Mouse (Mus musculus) forebrain, embryonic 15.5 days (tissue): Measurements from ENCODE around the gene Reln. TPM values are rescaled to one million over a fixed set of nuclear protein-coding genes. Genes with fewer than 3 reads are reported as not detected.

Experiments used
- ATAC-seq: fragments of 200-750 bp; cut with Nextera tagmentation; replicated peaks from 2 replicates; pipeline ENCODE4 v1.8.0; 2017; ENCODE audit warnings: mild to moderate bottlenecking, moderate TSS enrichment, moderate library complexity
- H3K27ac ChIP-seq: fragments of 300-500 bp; sonication (generic); replicated peaks from 2 replicates; pipeline ENCODE4 v1.5.1; 2015; ENCODE audit warnings: mild to moderate bottlenecking, inconsistent platforms
- H3K27me3 ChIP-seq: fragments of 300-500 bp; sonication (generic); 2 replicates; pipeline ENCODE4 v1.6.1; 2015; ENCODE audit warnings: inconsistent platforms
- H3K36me3 ChIP-seq: fragments of 300-500 bp; sonication (generic); 2 replicates; pipeline ENCODE4 v1.6.1; 2015; ENCODE audit warnings: mild to moderate bottlenecking, inconsistent platforms
- H3K4me1 ChIP-seq: fragments of 300-500 bp; sonication (generic); 2 replicates; pipeline ENCODE4 v1.6.1; 2015; ENCODE audit warnings: inconsistent platforms
- H3K4me2 ChIP-seq: fragments of 300-500 bp; sonication (generic); replicated peaks from 2 replicates; pipeline ENCODE4 v1.6.1; 2015; ENCODE audit warnings: mild to moderate bottlenecking, inconsistent platforms
- H3K4me3 ChIP-seq: fragments of 300-500 bp; sonication (generic); 2 replicates; pipeline ENCODE4 v1.5.1; 2015; ENCODE audit warnings: mild to moderate bottlenecking, inconsistent platforms
- H3K9ac ChIP-seq: fragments of 300-500 bp; sonication (generic); replicated peaks from 2 replicates; pipeline ENCODE4 v1.6.1; 2015; ENCODE audit warnings: mild to moderate bottlenecking, inconsistent platforms
- H3K9me3 ChIP-seq: fragments of 300-500 bp; sonication (generic); 2 replicates; pipeline ENCODE4 v1.6.1; 2016; ENCODE audit warnings: inconsistent platforms
- WGBS: fragments of 180-500 bp; shearing (Covaris S2); methylation state at CpG from one replicate; pipeline ENCODE4 v1.1.7; 2015; ENCODE audit warnings: mixed read lengths; 5-methylcytosine and 5-hydroxymethylcytosine counted together
- polyA plus RNA-seq: library from polyadenylated mRNA; unstranded; fragments of >200 nt; fragmentation: Nextera tagmentation; extraction: Ambion mirVana; gene quantifications from 2 replicates; pipeline ENCODE4 v1.2.1, GENCODE M21; 2015

Gene Reln
- polyA plus RNA-seq, 1 experiment from 2014 or later = 46.7 TPM

- no peak overlapping the region for H3K4me3 ChIP-seq
- no peak overlapping the region for H3K4me2 ChIP-seq
- no peaks in the 10 kb centered on the region for H3K9me3 ChIP-seq
- H3K36me3 ChIP-seq = no peaks in the 10 kb centered on the region
- no peaks in the 10 kb centered on the region for H3K27me3 ChIP-seq
- no peak for ATAC-seq
- H3K9ac ChIP-seq = no peak overlapping the region
- H3K27ac ChIP-seq = no peak overlapping the region
- 35% methylated on average over 6 of the region's 6 CpGs for WGBS
- H3K4me1 ChIP-seq = no peaks in the 10 kb centered on the region
These were observed 264.0 kb downstream of the Reln start for GRCm38 (mm10) chr5:22080468-22080986.

DNA sequence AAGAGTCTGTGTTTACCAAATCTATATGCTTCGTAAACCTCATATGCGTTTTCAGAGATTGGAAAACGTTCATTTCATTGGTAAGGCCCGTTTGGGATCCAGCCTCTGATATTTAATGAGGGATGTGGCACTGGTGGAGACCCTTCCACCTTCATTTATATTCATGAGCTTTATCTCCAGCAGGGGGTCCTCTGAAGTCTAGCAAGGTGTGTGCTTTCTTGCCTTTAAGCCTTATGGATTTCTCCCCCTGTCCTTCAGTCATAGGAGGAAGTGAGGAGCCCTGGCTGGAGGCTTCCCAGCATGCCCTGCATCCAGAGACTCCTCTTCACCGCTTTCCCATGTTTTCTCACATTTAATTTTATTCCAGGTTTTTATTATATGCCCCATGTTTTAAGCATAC lies 269.5 kb downstream of the Reln start:
- H3K36me3 ChIP-seq = no peaks in the 10 kb centered on the region
- H3K27ac ChIP-seq = no peak overlapping the region
- H3K9me3 ChIP-seq = no peaks in the 10 kb centered on the region
- no peaks in the 10 kb centered on the region for H3K27me3 ChIP-seq
- no peak overlapping the region for H3K4me2 ChIP-seq
- ATAC-seq = no peak
- H3K9ac ChIP-seq = no peak overlapping the region
- H3K4me1 ChIP-seq = no peaks in the 10 kb centered on the region
- 68% methylated on average over 5 of the region's 5 CpGs for WGBS
- no peak overlapping the region for H3K4me3 ChIP-seq

DNA sequence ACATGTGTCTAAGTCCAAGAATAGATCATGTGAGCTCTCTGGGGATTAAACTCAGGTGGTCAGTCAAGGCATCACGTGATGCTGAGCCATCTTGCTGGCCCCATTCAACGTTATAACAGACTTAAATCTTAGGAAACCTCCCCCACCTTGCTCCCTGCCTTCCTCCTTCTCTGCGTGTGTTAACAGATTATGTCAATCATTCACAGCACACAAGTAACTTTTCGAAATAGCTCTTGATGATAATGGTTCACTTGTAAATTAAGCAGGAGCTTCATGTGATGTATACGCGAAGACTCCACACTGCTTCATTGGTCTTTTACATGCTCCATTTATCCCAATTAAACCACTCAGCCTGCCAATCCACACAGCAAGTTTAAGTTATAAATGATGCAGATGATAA lies 271.9 kb downstream of the Reln start:
- H3K9ac ChIP-seq = no peak overlapping the region
- ATAC-seq = no peak
- WGBS = 65% methylated on average over 6 of the region's 6 CpGs
- no peaks in the 10 kb centered on the region for H3K36me3 ChIP-seq
- no peaks in the 10 kb centered on the region for H3K4me1 ChIP-seq
- no peaks in the 10 kb centered on the region for H3K27me3 ChIP-seq
- H3K27ac ChIP-seq = no peak overlapping the region
- no peak overlapping the region for H3K4me2 ChIP-seq
- no peaks in the 10 kb centered on the region for H3K9me3 ChIP-seq
- H3K4me3 ChIP-seq = no peak overlapping the region

- Histone ChIP-seq H3K9ac (no peak overlapping the region), H3K27ac (no peak overlapping the region), H3K4me3 (no peak overlapping the region), H3K4me1 (no peaks in the 10 kb centered on the region), H3K4me2 (no peak overlapping the region), H3K9me3 (no peaks in the 10 kb centered on the region), H3K36me3 (no peaks in the 10 kb centered on the region), H3K27me3 (no peaks in the 10 kb centered on the region)
- WGBS = 91% methylated on average over 6 of the region's 6 CpGs
- ATAC-seq = no peak
These were observed 285.3 kb downstream of the Reln start for GRCm38 (mm10) chr5:22059251-22059650.

- H3K27ac ChIP-seq = no peak overlapping the region
- WGBS = 77% methylated on average over 6 of the region's 6 CpGs
- no peak for ATAC-seq
- H3K36me3 ChIP-seq = no peaks in the 10 kb centered on the region
- no peak overlapping the region for H3K4me2 ChIP-seq
- no peaks in the 10 kb centered on the region for H3K4me1 ChIP-seq
- no peaks in the 10 kb centered on the region for H3K9me3 ChIP-seq
- H3K9ac ChIP-seq = no peak overlapping the region
- no peaks in the 10 kb centered on the region for H3K27me3 ChIP-seq
- H3K4me3 ChIP-seq = no peak overlapping the region
These were observed 302.7 kb downstream of the Reln start for GRCm38 (mm10) chr5:22041825-22042224.

DNA sequence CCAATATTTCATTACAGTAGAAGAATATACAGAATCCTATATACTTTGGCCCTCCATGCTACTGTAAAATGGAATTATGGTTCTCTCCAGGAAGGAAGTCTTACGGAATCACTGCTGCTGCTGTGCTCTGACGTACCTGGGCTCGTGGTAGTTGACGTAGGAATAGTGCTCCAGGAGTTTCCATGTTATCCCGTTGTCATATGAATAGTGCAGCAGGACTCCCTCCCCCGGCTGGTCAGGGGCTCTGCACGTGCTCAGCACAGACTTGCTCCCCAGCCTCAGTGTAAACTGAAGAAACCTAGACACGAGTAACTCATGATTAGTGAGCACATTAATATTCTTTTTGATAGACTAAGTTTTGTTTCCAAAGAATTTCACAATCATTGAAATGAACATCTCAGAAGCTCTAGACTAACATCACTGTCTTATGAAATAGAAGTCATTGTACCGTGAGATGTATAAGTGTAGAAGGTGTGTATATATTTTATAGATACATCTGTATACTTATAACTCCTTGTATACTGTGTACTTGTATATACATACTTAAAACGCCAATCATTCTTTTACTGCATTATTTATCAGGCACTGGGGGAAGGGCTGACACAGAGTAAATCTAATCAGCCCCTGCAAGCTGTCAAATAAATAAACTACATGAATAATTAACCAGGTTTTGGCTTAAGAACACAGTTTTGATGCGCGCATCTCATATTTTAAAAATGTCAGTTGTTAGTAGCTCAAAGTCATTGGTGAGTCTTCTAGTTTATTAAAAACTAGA lies 304.9 kb downstream of the Reln start:
- ATAC-seq = no peak
- Histone ChIP-seq H3K4me1 (no peaks in the 10 kb centered on the region), H3K9ac (no peak overlapping the region), H3K4me2 (no peak overlapping the region), H3K4me3 (no peak overlapping the region), H3K27ac (no peak overlapping the region), H3K9me3 (no peaks in the 10 kb centered on the region), H3K27me3 (no peaks in the 10 kb centered on the region), H3K36me3 (no peaks in the 10 kb centered on the region)
- WGBS = 81% methylated on average over 12 of the region's 12 CpGs

GRCm38 (mm10) chr5:22035201-22035600 lies 309.3 kb downstream of the Reln start:
- no peak for ATAC-seq
- Histone ChIP-seq H3K27ac (no peak overlapping the region), H3K36me3 (no peaks in the 10 kb centered on the region), H3K27me3 (no peaks in the 10 kb centered on the region), H3K9me3 (no peaks in the 10 kb centered on the region), H3K4me1 (no peaks in the 10 kb centered on the region), H3K4me3 (no peak overlapping the region), H3K4me2 (no peak overlapping the region), H3K9ac (no peak overlapping the region)
- WGBS = 87% methylated on average over 8 of the region's 8 CpGs

DNA sequence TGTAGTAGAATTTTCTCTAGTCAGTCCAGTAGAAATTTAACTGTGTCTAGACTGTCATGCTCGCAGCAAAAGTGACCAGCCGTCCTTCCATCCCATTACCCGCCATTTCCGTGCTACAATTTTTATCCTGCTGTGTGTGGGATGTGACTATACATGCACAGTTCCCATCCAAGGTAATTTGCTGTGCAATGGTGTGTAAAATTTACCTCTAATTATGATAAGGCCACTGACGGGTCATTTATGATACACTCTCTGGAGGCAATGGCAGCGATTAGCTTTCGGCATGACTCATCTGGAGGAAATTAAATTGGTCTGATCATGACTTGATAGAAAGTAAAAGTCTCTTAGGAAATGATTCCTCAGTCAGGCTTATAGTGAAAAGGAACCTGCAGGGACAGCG lies 311.5 kb downstream of the Reln start:
- H3K4me2 ChIP-seq = no peak overlapping the region
- H3K9me3 ChIP-seq = no peaks in the 10 kb centered on the region
- H3K36me3 ChIP-seq = no peaks in the 10 kb centered on the region
- no peak overlapping the region for H3K9ac ChIP-seq
- 71% methylated on average over 8 of the region's 8 CpGs for WGBS
- H3K4me1 ChIP-seq = no peaks in the 10 kb centered on the region
- no peak overlapping the region for H3K27ac ChIP-seq
- H3K4me3 ChIP-seq = no peak overlapping the region
- ATAC-seq = no peak
- no peaks in the 10 kb centered on the region for H3K27me3 ChIP-seq

- ATAC-seq = no peak
- H3K4me1 ChIP-seq = no peaks in the 10 kb centered on the region
- no peaks in the 10 kb centered on the region for H3K27me3 ChIP-seq
- H3K9me3 ChIP-seq = no peaks in the 10 kb centered on the region
- H3K9ac ChIP-seq = no peak overlapping the region
- H3K4me2 ChIP-seq = no peak overlapping the region
- no peak overlapping the region for H3K4me3 ChIP-seq
- no peaks in the 10 kb centered on the region for H3K36me3 ChIP-seq
- H3K27ac ChIP-seq = no peak overlapping the region
- 26% methylated on average over 7 of the region's 7 CpGs for WGBS
These were observed 312.8 kb downstream of the Reln start for GRCm38 (mm10) chr5:22031653-22032052.

DNA sequence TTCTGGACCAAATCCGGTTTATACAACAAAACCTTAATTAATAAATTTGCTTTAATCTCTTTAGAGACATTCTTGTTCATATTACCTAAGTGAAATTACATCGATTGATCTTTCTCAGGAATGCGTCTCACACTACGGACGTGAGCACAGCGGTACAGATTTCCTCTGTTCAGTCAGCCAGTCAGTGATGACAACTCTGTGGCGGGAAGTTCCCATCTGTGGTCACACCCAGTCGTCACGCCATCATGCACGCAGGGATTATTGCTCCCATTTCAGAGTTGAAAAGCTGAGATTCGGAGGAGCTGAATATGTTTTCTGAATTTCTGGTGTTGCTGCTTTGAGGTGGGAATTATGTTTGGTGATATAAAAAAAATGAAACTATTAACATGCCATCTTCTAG lies 316.1 kb downstream of the Reln start:
- 80% methylated on average over 11 of the region's 11 CpGs for WGBS
- H3K4me3 ChIP-seq = no peak overlapping the region
- no peaks in the 10 kb centered on the region for H3K4me1 ChIP-seq
- H3K27ac ChIP-seq = no peak overlapping the region
- no peak for ATAC-seq
- no peaks in the 10 kb centered on the region for H3K9me3 ChIP-seq
- H3K27me3 ChIP-seq = no peaks in the 10 kb centered on the region
- H3K9ac ChIP-seq = no peak overlapping the region
- no peak overlapping the region for H3K4me2 ChIP-seq
- no peaks in the 10 kb centered on the region for H3K36me3 ChIP-seq

GRCm38 (mm10) chr5:22027240-22027875 lies 317.1 kb downstream of the Reln start:
- H3K4me1 ChIP-seq = no peaks in the 10 kb centered on the region
- H3K36me3 ChIP-seq = no peaks in the 10 kb centered on the region
- no peak overlapping the region for H3K4me3 ChIP-seq
- no peak for ATAC-seq
- H3K9ac ChIP-seq = no peak overlapping the region
- no peak overlapping the region for H3K27ac ChIP-seq
- H3K4me2 ChIP-seq = no peak overlapping the region
- whole genome bisulfite sequencing = 86% methylated on average over 6 of the region's 6 CpGs
- no peaks in the 10 kb centered on the region for H3K9me3 ChIP-seq
- H3K27me3 ChIP-seq = no peaks in the 10 kb centered on the region

DNA sequence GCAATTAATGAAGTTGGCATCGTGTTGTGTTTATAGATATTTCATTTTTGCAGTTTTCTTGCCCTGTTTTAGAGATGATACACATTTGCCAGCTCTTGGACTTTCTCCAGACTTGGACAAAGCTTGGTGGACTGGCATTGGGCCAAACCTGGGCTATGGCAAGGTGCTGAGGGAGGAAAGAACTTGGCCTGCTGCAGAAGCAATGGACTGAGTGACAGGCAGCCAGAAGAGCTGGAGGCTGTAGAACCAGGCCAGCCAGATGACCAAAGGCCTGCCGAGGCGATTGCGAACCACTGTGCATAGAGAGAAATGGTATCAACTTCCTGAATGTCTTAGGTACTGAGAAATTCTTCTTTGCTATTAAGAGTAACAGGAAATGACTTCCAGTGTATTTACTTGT lies 318.8 kb downstream of the Reln start:
- H3K36me3 ChIP-seq = no peaks in the 10 kb centered on the region
- H3K27me3 ChIP-seq = no peaks in the 10 kb centered on the region
- no peak overlapping the region for H3K4me2 ChIP-seq
- no peak overlapping the region for H3K9ac ChIP-seq
- no peaks in the 10 kb centered on the region for H3K9me3 ChIP-seq
- 87% methylated on average over 4 of the region's 4 CpGs for WGBS
- H3K27ac ChIP-seq = no peak overlapping the region
- no peaks in the 10 kb centered on the region for H3K4me1 ChIP-seq
- H3K4me3 ChIP-seq = no peak overlapping the region
- no peak for ATAC-seq
